8 mouse cellular contexts compared by ENCODE assay signal in genomic region chr5:90367067-90367303, GRCm38 (mm10). TPM values are rescaled to one million over a fixed set of nuclear protein-coding genes. Genes with fewer than 3 reads are reported as not detected.
DNase-seq lines count a peak whose midpoint lies in the region; ATAC-seq and TF ChIP-seq lines count a peak whose summit lies in the region.

Gene Gm9958 (plus strand): TSS chr5:90367204.

- no peak for DNase-seq in heart, adult 9 months (ENCODE audit: low spot score in 2 of 2)
- peak; percentile 19 for DNase-seq in thymus, postnatal 4 days
- DNase-seq in thymus, postnatal 36 days, result no peak
- no peak for DNase-seq in stomach, postnatal 0 days (ENCODE audit: low spot score)
- DNase-seq in MN1 (ENCODE audit: low spot score), result no peak
- DNase-seq in retina, postnatal 1 day, result no peak

- no peaks in the 10 kb centered on the region for H3K36me3 ChIP-seq in heart, embryonic 11.5 days (ENCODE audit: control insufficient read depth, insufficient read depth, low read length)
- no peaks in the 10 kb centered on the region for H3K36me3 ChIP-seq in limb, embryonic 13.5 days
- no peaks in the 10 kb centered on the region for H3K36me3 ChIP-seq in stomach, postnatal 0 days (ENCODE audit: control insufficient read depth, insufficient read depth, low read length)

- no peak for ATAC-seq in heart, embryonic 11.5 days (replicated peaks; ENCODE audit: insufficient number of reproducible peaks, low FRiP score, low TSS enrichment)
- ATAC-seq in limb, embryonic 13.5 days (ENCODE audit: low FRiP score, low read depth), result no peak
- ATAC-seq in stomach, postnatal 0 days (ENCODE audit: low FRiP score, low TSS enrichment), result no peak

- H3K27ac ChIP-seq in heart, embryonic 11.5 days (ENCODE audit: low read depth, low read length), result peak within 1 kb of the TSS; percentile 99
- H3K27ac ChIP-seq in limb, embryonic 13.5 days, result peak within 1 kb of the TSS; percentile 100
- H3K27ac ChIP-seq in stomach, postnatal 0 days (replicated peaks), result peak within 1 kb of the TSS; percentile 100

- TF ChIP-seq CTCF in stomach, postnatal 0 days (IDR thresholded peaks at IDR 0.05; ENCODE audit: low read depth), result no peak

- peaks cover 18% of the 10 kb centered on the region for H3K4me1 ChIP-seq in heart, embryonic 11.5 days (ENCODE audit: control insufficient read depth, insufficient read depth, low read length)
- H3K4me1 ChIP-seq in limb, embryonic 13.5 days, result peaks cover 21% of the 10 kb centered on the region
- no peaks in the 10 kb centered on the region for H3K4me1 ChIP-seq in stomach, postnatal 0 days (replicated peaks; ENCODE audit: control insufficient read depth, insufficient read depth)

- 2% methylated on average over 7 of the region's 7 CpGs for WGBS in heart, embryonic 11.5 days (ENCODE audit: insufficient replicate concordance)
- 1% methylated on average over 7 of the region's 7 CpGs for WGBS in limb, embryonic 13.5 days
- WGBS in stomach, postnatal 0 days, result 0% methylated on average over 7 of the region's 7 CpGs

- H3K4me3 ChIP-seq in heart, embryonic 11.5 days (ENCODE audit: low read depth, low read length), result peak within 1 kb of the TSS; percentile 98
- H3K4me3 ChIP-seq in limb, embryonic 13.5 days, result peak within 1 kb of the TSS; percentile 93
- peak within 1 kb of the TSS; percentile 84 for H3K4me3 ChIP-seq in stomach, postnatal 0 days (ENCODE audit: low read depth, low read length)

- TF ChIP-seq EP300 in stomach, postnatal 0 days (optimal IDR thresholded peaks at IDR 0.05), result no peak

- no peaks in the 10 kb centered on the region for H3K27me3 ChIP-seq in heart, embryonic 11.5 days (ENCODE audit: control insufficient read depth, insufficient read depth, low read length)
- no peaks in the 10 kb centered on the region for H3K27me3 ChIP-seq in limb, embryonic 13.5 days
- H3K27me3 ChIP-seq in stomach, postnatal 0 days (ENCODE audit: control insufficient read depth, insufficient read depth, low read length), result no peaks in the 10 kb centered on the region

- peak within 1 kb of the TSS; percentile 81 for H3K4me2 ChIP-seq in heart, embryonic 11.5 days
- peak within 1 kb of the TSS; percentile 77 for H3K4me2 ChIP-seq in limb, embryonic 13.5 days (replicated peaks)
- H3K4me2 ChIP-seq in stomach, postnatal 0 days (replicated peaks; ENCODE audit: low read depth), result peak within 1 kb of the TSS; percentile 72

- H3K9me3 ChIP-seq in heart, embryonic 11.5 days (replicated peaks; ENCODE audit: control insufficient read depth, low read length), result no peaks in the 10 kb centered on the region
- no peaks in the 10 kb centered on the region for H3K9me3 ChIP-seq in limb, embryonic 13.5 days
- no peaks in the 10 kb centered on the region for H3K9me3 ChIP-seq in stomach, postnatal 0 days (ENCODE audit: control insufficient read depth, low read length)

- H3K9ac ChIP-seq in heart, embryonic 11.5 days (ENCODE audit: low read depth, low read length), result peak within 1 kb of the TSS; percentile 99
- H3K9ac ChIP-seq in limb, embryonic 13.5 days, result peak within 1 kb of the TSS; percentile 98
- peak within 1 kb of the TSS; percentile 99 for H3K9ac ChIP-seq in stomach, postnatal 0 days (ENCODE audit: low read length)

RNA-seq across cellular contexts. Expression of gene Gm9958, which starts in this region (rescaled TPM):
- 2.0 and 3.4 TPM in 2 replicates for polyA plus RNA-seq in heart, embryonic 11.5 days (2014; fragmentation: Nextera tagmentation; extraction: Ambion mirVana)
- polyA plus RNA-seq in limb, embryonic 13.5 days (2015; fragmentation: Nextera tagmentation; extraction: Ambion mirVana), result 7.1 and 7.8 TPM in 2 replicates
- polyA plus RNA-seq in stomach, postnatal 0 days (2015; fragmentation: Nextera tagmentation; extraction: Ambion mirVana), result 4.1 and 5.4 TPM in 2 replicates
